Mouse (Mus musculus) retina, postnatal 1 day (tissue): ENCODE measurements around the gene Tbcb.
"Not testable (repeated sequence)": the region's sequence is repeated elsewhere in the genome, so short reads cannot be mapped to it uniquely, and the experiment has no call there.

Experiments
- DNase-seq: peaks from one replicate; pipeline ENCODE4 v3.0.0-alpha.2; 2012

Gene Tbcb

GRCm38 (mm10) chr7:30231669-30232454, at the start of gene Tbcb, which contains the start of gene Polr2i:
Tbcb (minus strand) TSS chr7:30232272.
Polr2i (plus strand) TSS chr7:30231948.
- peak; percentile 100 for DNase-seq

- DNase-seq = no peak
Measured at GRCm38 (mm10) chr7:30281522-30281921, 49.5 kb upstream of the Tbcb start.

DNA sequence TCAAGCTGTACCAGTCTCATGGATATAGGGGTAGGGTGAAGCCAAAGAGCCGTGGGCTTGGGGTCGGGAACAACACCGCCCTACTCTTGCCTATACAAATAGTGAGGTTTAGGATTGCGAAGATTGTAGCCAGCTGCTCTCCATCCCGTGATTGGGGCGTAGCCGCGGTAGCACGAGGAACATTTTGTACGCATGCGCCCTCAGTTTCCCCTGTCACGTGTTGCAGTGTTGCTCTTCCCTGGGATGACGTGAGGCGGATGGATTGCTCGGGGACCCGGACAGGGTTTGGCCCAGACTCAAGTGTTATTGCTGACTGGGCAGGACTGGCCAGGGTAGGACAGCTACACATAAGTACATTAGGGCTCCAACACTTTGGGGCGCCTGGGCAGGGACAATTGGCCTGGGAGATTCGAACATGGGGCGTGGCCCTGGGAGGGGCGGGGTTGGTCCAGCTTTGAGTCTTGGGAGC, 48.6 kb upstream of the Tbcb start:
- peak; percentile 95 for DNase-seq

DNA sequence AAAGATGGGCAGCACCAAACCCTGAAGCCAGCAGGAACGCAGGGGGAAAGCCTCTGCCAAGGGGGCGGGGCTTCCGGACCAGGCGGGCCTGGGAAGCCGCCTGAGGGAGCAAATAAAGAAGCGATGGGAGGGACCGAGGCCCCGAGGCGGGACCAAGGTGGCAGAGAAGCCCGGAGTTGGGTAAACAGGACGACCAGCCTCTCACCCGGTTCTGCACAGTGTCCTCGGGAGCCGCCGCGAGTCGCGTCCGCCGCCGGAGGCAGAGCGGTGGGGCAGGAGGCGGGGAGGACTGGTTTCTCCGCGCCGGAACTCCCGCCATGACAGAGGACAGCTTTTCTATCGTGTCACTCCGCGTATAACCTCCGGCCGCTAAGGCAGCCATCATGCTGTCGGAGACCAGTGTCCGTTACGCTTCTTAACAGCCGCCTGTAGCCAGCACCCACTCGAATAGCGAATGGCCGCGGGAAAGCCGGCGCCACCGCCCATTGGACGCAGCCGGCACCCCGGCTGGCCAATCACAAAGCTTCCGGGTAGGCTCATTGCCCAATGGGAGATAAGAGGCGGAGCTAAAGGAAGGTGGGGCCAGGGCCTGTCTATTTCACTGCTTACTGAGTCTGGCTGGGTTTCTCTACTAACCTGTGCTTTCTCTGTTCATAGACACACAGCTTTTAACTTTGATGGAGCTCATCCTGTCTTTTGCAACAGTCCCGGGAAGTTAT, 48.0 kb upstream of the Tbcb start, which contains the start of the genes Thap8 and Wdr62:
Gene Thap8 (plus strand): TSS at position 144 of the 719 bp plus-strand sequence.
Gene Wdr62 (minus strand): TSS at position 469 of the 719 bp plus-strand sequence.
- DNase-seq = peak; percentile 97

GRCm38 (mm10) chr7:30279536-30279935, 47.5 kb upstream of the Tbcb start:
- DNase-seq = no peak

GRCm38 (mm10) chr7:30278911-30279310, 46.8 kb upstream of the Tbcb start:
- no peak for DNase-seq

GRCm38 (mm10) chr7:30274383-30274782, 42.3 kb upstream of the Tbcb start:
- DNase-seq = no peak

DNA sequence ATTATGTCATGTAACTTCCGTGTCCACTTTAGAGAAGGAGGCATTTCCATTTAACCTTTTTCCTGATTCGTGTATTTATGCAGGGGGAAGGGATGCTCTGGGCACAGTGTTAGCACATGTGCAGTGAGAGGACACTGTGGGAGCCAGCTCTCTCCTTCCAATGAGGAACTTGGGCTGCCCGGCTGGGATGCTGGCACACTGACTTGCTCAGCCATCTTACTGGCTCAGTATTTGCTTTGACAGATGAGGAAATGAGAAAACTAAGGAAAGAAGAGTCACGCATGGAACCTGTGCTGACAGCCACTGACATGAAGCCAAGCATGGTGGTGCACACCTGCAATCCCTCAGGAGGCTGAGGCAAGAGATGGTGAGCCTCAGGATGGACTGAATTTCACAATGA, 37.6 kb upstream of the Tbcb start:
- DNase-seq = no peak

GRCm38 (mm10) chr7:30266780-30267179, 34.7 kb upstream of the Tbcb start:
- DNase-seq = no peak

DNA sequence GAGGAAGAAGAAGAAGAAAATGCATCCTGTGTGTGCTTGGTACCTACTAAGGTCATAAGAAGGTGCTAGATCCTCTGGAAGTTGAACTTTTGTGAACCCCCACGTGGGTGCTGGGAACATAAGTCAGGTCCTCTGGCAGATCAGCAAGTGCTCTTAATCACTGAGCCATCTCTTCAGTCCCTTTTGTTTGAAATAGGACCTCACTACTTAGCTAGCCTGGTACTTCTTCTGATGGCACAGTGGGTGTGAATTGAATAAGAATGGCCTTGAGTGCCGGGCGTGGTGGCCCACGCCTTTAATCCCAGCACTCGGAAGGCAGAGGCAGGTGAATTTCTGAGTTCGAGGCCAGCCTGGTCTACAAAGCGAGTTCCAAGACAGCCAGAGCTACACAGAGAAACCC, 33.9 kb upstream of the Tbcb start:
- DNase-seq = no peak

GRCm38 (mm10) chr7:30265531-30265930, 33.5 kb upstream of the Tbcb start:
- no peak for DNase-seq

GRCm38 (mm10) chr7:30265041-30265440, 33.0 kb upstream of the Tbcb start:
- no peak for DNase-seq

DNA sequence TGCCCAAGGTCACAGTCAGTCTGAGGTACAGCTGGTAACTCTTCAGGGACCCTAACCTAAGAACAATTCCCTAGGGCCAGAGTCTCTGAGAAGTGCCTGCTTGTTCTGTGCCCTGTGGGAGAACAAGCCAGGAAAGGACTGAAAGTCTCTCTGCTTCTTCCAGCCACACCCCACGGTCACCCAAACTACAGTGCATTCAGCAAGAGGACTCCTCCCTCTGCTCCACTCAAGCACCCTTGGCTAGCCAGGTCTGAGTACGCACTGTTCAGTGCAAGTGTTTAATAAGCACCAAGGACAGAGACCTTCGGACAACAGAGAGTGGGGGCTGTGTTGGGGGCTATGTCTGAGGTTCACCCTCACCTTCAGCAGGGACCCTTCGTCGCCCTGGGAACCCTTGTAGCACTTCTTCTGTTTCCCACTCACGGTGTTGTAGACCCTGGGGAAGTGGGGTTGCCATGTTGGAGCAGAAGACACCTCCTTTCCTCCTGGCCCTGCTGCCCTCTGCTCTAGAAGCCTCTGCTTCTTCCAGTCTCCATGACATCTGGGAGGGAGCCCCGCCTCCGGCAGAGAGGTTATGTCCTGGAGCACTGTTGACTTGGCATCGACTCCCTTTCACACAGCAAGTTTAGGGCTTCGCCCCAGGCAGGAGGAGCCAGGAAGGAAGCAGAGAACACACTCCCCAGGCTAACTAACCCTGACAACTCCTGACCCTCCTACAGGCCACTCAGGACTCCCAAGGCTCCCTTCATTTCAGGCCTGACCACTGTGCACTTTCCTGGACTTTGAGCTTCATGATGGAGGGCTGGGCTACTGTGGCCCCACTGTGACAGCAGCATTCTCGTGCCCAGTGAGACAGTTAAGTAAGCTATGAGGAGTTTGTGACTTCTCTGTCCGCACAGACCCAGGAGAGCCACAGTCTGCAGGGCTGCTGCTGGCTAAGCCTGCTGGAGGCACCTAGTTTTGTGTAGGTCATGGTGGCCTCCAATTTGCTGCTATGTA, 20.2 kb upstream of the Tbcb start:
- no peak for DNase-seq

DNA sequence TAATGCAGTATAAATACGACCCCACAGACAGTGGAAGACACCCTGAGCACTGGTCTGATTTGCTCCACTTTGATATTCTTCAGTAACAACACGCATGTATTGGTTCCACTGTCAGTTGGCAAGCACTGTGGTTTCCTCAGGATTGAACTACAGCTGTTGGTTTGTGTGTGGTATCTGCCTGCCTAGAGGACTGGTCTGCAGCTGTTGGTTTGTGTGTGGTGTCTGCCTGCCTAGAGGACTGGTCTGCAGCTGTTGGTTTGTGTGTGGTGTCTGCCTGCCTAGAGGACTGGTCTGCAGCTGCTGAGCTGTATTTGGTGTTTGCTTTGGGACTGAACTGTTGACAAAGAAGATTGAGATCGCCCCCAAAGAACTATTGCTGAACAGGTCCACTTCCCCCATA, 5.3 kb upstream of the Tbcb start:
- not testable (repeated sequence) for DNase-seq

DNA sequence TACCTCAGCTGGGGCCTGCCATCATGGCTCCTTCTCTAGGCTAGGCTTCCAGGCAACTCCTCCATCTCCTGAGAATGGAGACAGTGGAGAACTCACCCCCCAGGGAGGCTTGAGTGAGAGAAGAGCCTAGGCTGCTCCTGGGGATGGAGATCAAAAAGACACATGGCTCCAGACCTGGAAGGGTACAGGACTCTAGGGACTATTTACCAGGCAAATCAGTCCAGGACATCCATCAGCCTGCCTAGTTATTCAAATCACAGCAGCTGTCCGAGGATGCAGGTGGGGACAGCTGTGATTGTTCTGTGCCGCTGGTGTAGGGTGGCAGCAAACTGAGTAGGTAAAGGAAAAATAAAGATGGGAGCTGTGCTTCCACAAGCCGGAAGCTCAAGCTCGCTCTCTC, 3.6 kb upstream of the Tbcb start, which contains the start of gene Ovol3:
Gene Ovol3 (minus strand): TSS at position 101 of the 400 bp plus-strand sequence.
- no peak for DNase-seq

- no peak for DNase-seq
Measured at GRCm38 (mm10) chr7:30235091-30235490, 3.0 kb upstream of the Tbcb start.

- DNase-seq = no peak
Measured at GRCm38 (mm10) chr7:30234276-30234858, 2.3 kb upstream of the Tbcb start.

DNA sequence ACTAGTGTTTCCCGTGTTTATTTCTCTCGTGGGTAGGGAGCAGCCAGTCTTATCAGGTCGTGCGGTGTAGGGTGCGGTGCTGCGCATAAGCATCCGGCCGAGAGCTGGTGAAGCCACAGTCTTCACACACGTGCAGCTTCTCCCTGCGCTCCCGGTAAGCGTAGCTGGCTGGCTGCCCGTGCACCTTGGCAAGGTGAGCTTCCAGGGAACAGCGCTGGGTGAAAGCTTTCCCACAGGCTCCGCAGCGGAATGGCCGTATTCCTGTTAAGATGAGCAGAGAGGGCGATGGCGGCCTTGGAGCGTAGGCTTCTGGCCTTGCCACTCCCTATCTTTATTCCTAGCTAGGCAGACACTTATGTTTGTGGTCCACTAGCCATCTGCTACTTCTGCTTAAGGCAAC, 1.3 kb upstream of the Tbcb start:
- DNase-seq = no peak

GRCm38 (mm10) chr7:30232631-30233148, 618 bp upstream of the Tbcb start:
- DNase-seq = peak; percentile 71

DNA sequence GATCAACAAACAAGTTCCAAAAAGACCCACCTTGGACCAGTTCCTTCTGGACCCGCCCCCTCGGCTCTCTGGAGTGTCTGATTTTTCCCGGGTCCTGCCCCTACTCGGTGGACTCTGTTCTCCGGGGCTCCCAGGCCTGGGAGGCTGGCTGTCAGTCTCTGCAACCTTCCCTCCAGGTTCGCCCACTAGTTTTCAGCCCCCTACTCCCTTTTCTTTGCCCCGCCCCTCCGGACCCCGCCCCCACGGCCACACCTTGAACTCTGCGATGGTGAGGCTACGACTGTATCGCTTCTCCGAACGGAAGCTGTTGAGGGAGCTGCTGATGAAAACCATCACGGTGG, 774 bp downstream of the Tbcb start:
- no peak for DNase-seq

GRCm38 (mm10) chr7:30224206-30224605, 7.9 kb downstream of the Tbcb start:
- DNase-seq = no peak

DNA sequence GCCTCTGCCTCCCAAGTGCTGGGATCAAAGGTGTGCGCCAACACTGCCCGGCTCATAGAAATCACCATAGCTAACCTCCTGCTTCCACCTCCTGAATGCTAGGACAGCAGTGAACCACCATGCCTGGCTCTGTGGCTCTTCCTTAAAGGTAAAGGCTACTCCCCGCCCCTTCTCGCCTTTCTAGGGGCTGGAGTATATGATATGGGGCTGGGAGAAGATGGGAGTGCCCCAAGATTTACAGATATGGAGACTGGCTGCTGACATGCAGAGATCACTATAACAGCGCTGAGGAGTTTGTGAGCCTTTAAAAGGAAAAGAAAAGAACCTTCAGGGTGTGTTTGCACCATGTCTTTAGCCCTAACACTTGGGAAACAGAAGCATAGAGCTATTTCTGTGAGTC, 9.9 kb downstream of the Tbcb start:
- DNase-seq = no peak
